17 mouse cellular contexts compared by ENCODE assay signal in the genomic region with DNA sequence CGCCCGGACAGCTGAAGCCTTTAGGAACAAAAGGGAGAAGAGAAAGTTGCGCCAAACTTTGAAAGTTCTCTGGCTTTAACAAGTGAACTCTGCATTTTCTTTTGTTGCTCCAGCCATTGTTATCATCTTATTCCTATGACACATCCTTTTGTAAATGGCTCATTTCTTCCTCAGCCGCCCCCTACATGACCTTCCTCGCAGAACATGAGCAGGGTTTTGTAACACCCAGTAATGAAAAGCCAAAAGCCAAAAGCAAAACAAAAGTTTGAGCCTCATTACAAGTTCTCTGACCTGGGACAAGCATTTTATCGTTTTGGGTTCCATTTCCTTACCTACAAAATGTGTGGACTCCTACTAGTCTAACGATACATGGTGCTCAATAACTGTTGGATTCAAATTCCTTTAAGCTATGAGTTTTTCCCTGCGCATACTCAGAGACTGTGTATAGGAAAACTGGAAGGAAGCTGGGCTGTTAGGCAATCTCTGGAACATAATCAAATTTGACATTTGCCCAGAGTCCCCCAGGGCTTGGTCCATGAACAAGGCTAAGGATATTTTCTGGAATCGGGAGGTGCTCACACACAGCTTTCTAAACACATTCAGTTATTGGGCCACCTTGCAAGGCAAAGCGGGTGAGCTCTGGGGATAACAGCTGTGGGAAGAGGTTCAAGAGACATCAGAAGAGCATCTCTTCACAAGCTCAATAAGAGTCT.
DNase-seq lines count a peak whose midpoint lies in the region; ATAC-seq and TF ChIP-seq lines count a peak whose summit lies in the region.
"Had no signal": no experiment of that assay in that cellular context is flagged by ENCODE, and none has a peak within 500 bp of the region (broad histone marks: within the 10 kb centered on the region; RNA-seq: fewer than 3 reads in every experiment).

No protein-coding gene starts in this region.

- TF ChIP-seq EP300 in lung, postnatal 0 days (IDR thresholded peaks at IDR 0.05), result no peak

- no peak overlapping the region for H3K27ac ChIP-seq in lung, postnatal 0 days (ENCODE audit: low read length)
- H3K27ac ChIP-seq: embryonic facial prominence, embryonic 10.5 days; hindbrain, postnatal 0 days; left cerebral cortex, adult 2 months; midbrain, embryonic 13.5 days; neural tube, embryonic 13.5 days had no signal

- no peaks in the 10 kb centered on the region for H3K27me3 ChIP-seq in lung, postnatal 0 days (replicated peaks; ENCODE audit: insufficient read depth, low read length)
- H3K27me3 ChIP-seq: midbrain, embryonic 13.5 days; neural tube, embryonic 13.5 days had no signal

- no peak overlapping the region for H3K4me2 ChIP-seq in lung, postnatal 0 days (replicated peaks; ENCODE audit: low read depth, low read length)
- H3K4me2 ChIP-seq: midbrain, embryonic 13.5 days; neural tube, embryonic 13.5 days had no signal

- H3K36me3 ChIP-seq in lung, postnatal 0 days (ENCODE audit: insufficient read depth, low read length), result no peaks in the 10 kb centered on the region
- H3K36me3 ChIP-seq: embryonic facial prominence, embryonic 10.5 days had no signal

- H3K4me3 ChIP-seq in lung, postnatal 0 days (ENCODE audit: low read depth, low read length), result no peak overlapping the region
- H3K4me3 ChIP-seq: embryonic facial prominence, embryonic 10.5 days; left cerebral cortex, adult 2 months; midbrain, embryonic 13.5 days; neural tube, embryonic 13.5 days had no signal

- peak; percentile 37 to 38 for DNase-seq in cerebellum, postnatal 10 days
- peak; percentile 57 for DNase-seq in lung, postnatal 0 days (ENCODE audit: low spot score)
- DNase-seq in lung, postnatal 14 days, result no peak
- peak; percentile 41 for DNase-seq in NIH3T3 (ENCODE audit: low read depth)
- peak; percentile 57 for DNase-seq in gastrocnemius, postnatal 25 days
- DNase-seq in natural killer cell, adult 2 months (ENCODE audit: low spot score in 2 of 2), result no peak
- DNase-seq in yolk sac, embryonic 10.5 days (ENCODE audit: low spot score), result no peak
- DNase-seq: cerebellum, postnatal 25 days; kidney, adult 9 months; right cerebral cortex, adult 18-20 months; thymus, postnatal 4 days had no signal

- WGBS in lung, postnatal 0 days, result 71% methylated on average over 10 of the region's 10 CpGs

- no peak for TF ChIP-seq CTCF in lung, postnatal 0 days (IDR thresholded peaks at IDR 0.05)

- no peak for ATAC-seq in cerebellum, adult (ENCODE audit: insufficient number of reproducible peaks, low FRiP score, low TSS enrichment)
- peak; percentile 64 for ATAC-seq in lung, postnatal 0 days
- ATAC-seq: hindbrain, postnatal 0 days; midbrain, embryonic 13.5 days had no signal

- no peak overlapping the region for H3K9ac ChIP-seq in lung, postnatal 0 days (replicated peaks; ENCODE audit: low read depth)
- H3K9ac ChIP-seq: midbrain, embryonic 13.5 days; neural tube, embryonic 13.5 days had no signal

- no peaks in the 10 kb centered on the region for H3K9me3 ChIP-seq in lung, postnatal 0 days (ENCODE audit: low read length)
- H3K9me3 ChIP-seq: embryonic facial prominence, embryonic 10.5 days; midbrain, embryonic 13.5 days; neural tube, embryonic 13.5 days had no signal

- H3K4me1 ChIP-seq in lung, postnatal 0 days (ENCODE audit: insufficient read depth, low read depth, low read length), result no peaks in the 10 kb centered on the region
- H3K4me1 ChIP-seq: embryonic facial prominence, embryonic 10.5 days; midbrain, embryonic 13.5 days; neural tube, embryonic 13.5 days had no signal

Comparison
In these comparisons a context has a peak if more than half of its experiments do, and no peak if none do; other contexts are left out.
1. DNase-seq: peak in cerebellum, postnatal 10 days (2 of 2), lung, postnatal 0 days (single experiment), NIH3T3 (single experiment) and gastrocnemius, postnatal 25 days (single experiment); none in lung, postnatal 14 days (single experiment), natural killer cell, adult 2 months (0 of 2) and yolk sac, embryonic 10.5 days (single experiment).